Mouse (Mus musculus) liver, embryonic 11.5 days (tissue): ENCODE measurements around the gene Slc11a1. TPM values are rescaled to one million over a fixed set of nuclear protein-coding genes. Genes with fewer than 3 reads are reported as not detected.

Source experiments
- ATAC-seq: fragments of 200-750 bp; cut with Nextera tagmentation; replicated peaks from 2 replicates; pipeline ENCODE4 v1.8.0; 2017; ENCODE audit warnings: moderate number of reproducible peaks, mild to moderate bottlenecking, moderate TSS enrichment, moderate library complexity; ENCODE audit not compliant: low FRiP score
- DNase-seq: peaks from one replicate; pipeline ENCODE4 v3.0.0-alpha.2; 2017; ENCODE audit warnings: low spot score
- H3K27ac ChIP-seq: fragments of 300-500 bp; sonication (generic); 2 replicates; pipeline ENCODE4 v1.5.1; 2014; ENCODE audit warnings: mild to moderate bottlenecking, low read depth, low read length, control low read depth
- H3K27me3 ChIP-seq: fragments of 300-500 bp; sonication (generic); replicated peaks from 2 replicates; pipeline ENCODE4 v1.6.1; 2014; ENCODE audit warnings: low read length, mixed read lengths; ENCODE audit not compliant: control insufficient read depth, insufficient read depth
- H3K36me3 ChIP-seq: fragments of 300-500 bp; sonication (generic); 2 replicates; pipeline ENCODE4 v1.6.1; 2014; ENCODE audit warnings: mild to moderate bottlenecking, low read length, moderate library complexity, mixed read lengths; ENCODE audit not compliant: control insufficient read depth, insufficient read depth
- H3K4me1 ChIP-seq: fragments of 300-500 bp; sonication (generic); replicated peaks from 2 replicates; pipeline ENCODE4 v1.6.1; 2014; ENCODE audit warnings: low read length, mixed read lengths; ENCODE audit not compliant: control insufficient read depth, insufficient read depth
- H3K4me2 ChIP-seq: fragments of 300-500 bp; sonication (generic); 2 replicates; pipeline ENCODE4 v1.6.1; 2014; ENCODE audit warnings: mild to moderate bottlenecking, control low read depth, moderate library complexity
- H3K4me3 ChIP-seq: fragments of 300-500 bp; sonication (generic); 2 replicates; pipeline ENCODE4 v1.5.1; 2014; ENCODE audit warnings: low read depth, low read length, control low read depth
- H3K9ac ChIP-seq: fragments of 300-500 bp; sonication (generic); 2 replicates; pipeline ENCODE4 v1.6.1; 2014; ENCODE audit warnings: low read depth, low read length, control low read depth
- H3K9me3 ChIP-seq: fragments of 300-500 bp; sonication (generic); 2 replicates; pipeline ENCODE4 v1.6.1; 2016; ENCODE audit warnings: low read length, inconsistent platforms, mixed read lengths; ENCODE audit not compliant: control insufficient read depth
- WGBS: fragments of 180-500 bp; shearing (Covaris S2); extraction: QIAGEN DNeasy Blood & Tissue Kit; methylation state at CpG from one replicate; pipeline ENCODE4 v1.1.7; 2014; 5-methylcytosine and 5-hydroxymethylcytosine counted together
- microRNA counts: library from miRNA; unstranded; fragments of <30 nt; microRNA quantifications from one replicate; lab custom pipeline; 2015
- microRNA-seq: library from miRNA; unstranded; fragments of <30 nt; microRNA quantifications from one replicate; pipeline ENCODE4, GENCODE M21; 2017; ENCODE audit warnings: borderline number of aligned reads
- polyA plus RNA-seq: library from polyadenylated mRNA; unstranded; fragments of >200 nt; fragmentation: Nextera tagmentation; extraction: Ambion mirVana; gene quantifications from 2 replicates; pipeline ENCODE4 v1.2.1, GENCODE M21; 2014

Gene Slc11a1
- polyA plus RNA-seq, 1 experiment from 2014 or later, result 10.0 TPM

- Histone ChIP-seq H3K4me3 (no peak overlapping the region), H3K36me3 (no peaks in the 10 kb centered on the region), H3K27ac (no peak overlapping the region), H3K27me3 (no peaks in the 10 kb centered on the region), H3K9me3 (no peaks in the 10 kb centered on the region), H3K4me2 (no peak overlapping the region), H3K9ac (no peak overlapping the region), H3K4me1 (no peaks in the 10 kb centered on the region; the same call in 1 of the 2 replicates)
- ATAC-seq (no peak), DNase-seq (no peak)
- 67% methylated on average over 9 of the region's 9 CpGs for WGBS
Observed at GRCm38 (mm10) chr1:74419440-74419794, 44.4 kb downstream of the Slc11a1 start.

- Histone ChIP-seq H3K9ac (no peak overlapping the region), H3K4me2 (no peak overlapping the region), H3K36me3 (no peaks in the 10 kb centered on the region), H3K4me1 (no peaks in the 10 kb centered on the region), H3K9me3 (no peaks in the 10 kb centered on the region), H3K27ac (no peak overlapping the region), H3K4me3 (no peak overlapping the region), H3K27me3 (no peaks in the 10 kb centered on the region)
- DNase-seq (no peak), ATAC-seq (no peak)
- 48% methylated on average over 8 of the region's 8 CpGs for WGBS
Observed at GRCm38 (mm10) chr1:74423147-74423546, 48.2 kb downstream of the Slc11a1 start.

GRCm38 (mm10) chr1:74425845-74426244 is 50.9 kb downstream of the Slc11a1 start:
- H3K9ac ChIP-seq, result no peak overlapping the region
- ATAC-seq (no peak), DNase-seq (no peak)
- 0 out of 2 replicates have a peak, but pooled peaks cover 2% of the 10 kb centered on the region for H3K4me1 ChIP-seq
- no peak overlapping the region for H3K4me3 ChIP-seq
- no peak overlapping the region for H3K27ac ChIP-seq
- H3K27me3 ChIP-seq, result no peaks in the 10 kb centered on the region
- no peaks in the 10 kb centered on the region for H3K9me3 ChIP-seq
- H3K36me3 ChIP-seq, result no peaks in the 10 kb centered on the region
- no peak overlapping the region for H3K4me2 ChIP-seq
- WGBS, result 47% methylated on average over 7 of the region's 7 CpGs

- no peak overlapping the region for H3K9ac ChIP-seq
- peak; percentile 57 for ATAC-seq
- peaks cover 9% of the 10 kb centered on the region for H3K36me3 ChIP-seq
- no peak overlapping the region for H3K27ac ChIP-seq
- no peak overlapping the region for H3K4me2 ChIP-seq
- no peaks in the 10 kb centered on the region for H3K27me3 ChIP-seq
- no peak for DNase-seq
- no peak overlapping the region for H3K4me3 ChIP-seq
- H3K9me3 ChIP-seq, result no peaks in the 10 kb centered on the region
- 77% methylated on average over 6 of the region's 6 CpGs for WGBS
- peaks cover 8% of the 10 kb centered on the region for H3K4me1 ChIP-seq
Observed at GRCm38 (mm10) chr1:74433220-74433619, 58.2 kb downstream of the Slc11a1 start.

- Histone ChIP-seq H3K4me3 (no peak overlapping the region), H3K36me3 (peaks cover 18% of the 10 kb centered on the region), H3K9ac (no peak overlapping the region), H3K4me2 (no peak overlapping the region), H3K4me1 (peaks cover 8% of the 10 kb centered on the region), H3K9me3 (no peaks in the 10 kb centered on the region), H3K27me3 (no peaks in the 10 kb centered on the region), H3K27ac (peak overlapping the region; percentile 36; the same call in 1 of the 2 replicates)
- DNase-seq, result no peak
- WGBS, result 75% methylated on average over 5 of the region's 5 CpGs
- no peak for ATAC-seq
Observed at GRCm38 (mm10) chr1:74434596-74434995, 59.6 kb downstream of the Slc11a1 start.

GRCm38 (mm10) chr1:74435563-74435962 is 60.6 kb downstream of the Slc11a1 start:
- DNase-seq (no peak), ATAC-seq (peak; percentile 51)
- H3K27ac ChIP-seq, result no peak overlapping the region
- WGBS, result 54% methylated on average over 6 of the region's 6 CpGs
- H3K27me3 ChIP-seq, result no peaks in the 10 kb centered on the region
- no peak overlapping the region for H3K4me2 ChIP-seq
- no peak overlapping the region for H3K9ac ChIP-seq
- H3K4me1 ChIP-seq, result peaks cover 6% of the 10 kb centered on the region
- H3K36me3 ChIP-seq, result peaks cover 23% of the 10 kb centered on the region
- H3K4me3 ChIP-seq, result no peak overlapping the region
- H3K9me3 ChIP-seq, result no peaks in the 10 kb centered on the region

MicroRNAs within 50 kb of the gene (microRNA counts, 519-probe panel; counts per million panel counts)
- microRNA mmu-miR-26b (lab: Ali Mortazavi, UCI), result 5,063 counts per million, percentile 44 among the panel's probes with 10 or more counts

Small RNAs within 50 kb of the gene (microRNA-seq; reads per million reads assigned to microRNA genes)
- 27,067 reads per million, percentile 99 among the genes with 10 or more reads in this experiment for gene Mir26b

Other genes starting within 250 kb of the Slc11a1 start
- 0.17 and 0.34 TPM in 2 replicates for gene Rufy4, start 249.7 kb upstream of the Slc11a1 start, polyA plus RNA-seq
- 0.47 and 0.70 TPM in 2 replicates for gene Cxcr2, start 221.2 kb upstream of the Slc11a1 start, polyA plus RNA-seq
- gene Cxcr1, start 180.6 kb upstream of the Slc11a1 start, polyA plus RNA-seq, result not detected in 2 replicates
- 375 and 384 TPM in 2 replicates for gene Arpc2, start 139.1 kb upstream of the Slc11a1 start, polyA plus RNA-seq
- gene Gpbar1, start 96.6 kb upstream of the Slc11a1 start, polyA plus RNA-seq, result 2.8 and 3.2 TPM in 2 replicates
- gene Aamp, start 90.5 kb upstream of the Slc11a1 start, polyA plus RNA-seq, result 190 and 193 TPM in 2 replicates
- 79.7 and 84.3 TPM in 2 replicates for gene Pnkd, start 90.3 kb upstream of the Slc11a1 start, polyA plus RNA-seq
- gene Tmbim1, start 69.6 kb upstream of the Slc11a1 start, polyA plus RNA-seq, result 21.7 and 22.9 TPM in 2 replicates
- gene Catip, start 13.1 kb upstream of the Slc11a1 start, polyA plus RNA-seq, result 0.21 TPM in 1 of 2 replicates, not detected in the other
- 65.2 and 71.1 TPM in 2 replicates for gene Ctdsp1, start 16.3 kb downstream of the Slc11a1 start, polyA plus RNA-seq
- gene Vil1, start 34.2 kb downstream of the Slc11a1 start, polyA plus RNA-seq, result 0.88 and 0.94 TPM in 2 replicates
- gene Cnot9, start 130.9 kb downstream of the Slc11a1 start, polyA plus RNA-seq, result 88.5 and 90.8 TPM in 2 replicates
- gene Plcd4, start 167.7 kb downstream of the Slc11a1 start, polyA plus RNA-seq, result 0.10 TPM in 1 of 2 replicates, not detected in the other
- 28.8 and 32.3 TPM in 2 replicates for gene Usp37, start 169.1 kb downstream of the Slc11a1 start, polyA plus RNA-seq
- 6.5 and 8.1 TPM in 2 replicates for gene Zfp142, start 213.1 kb downstream of the Slc11a1 start, polyA plus RNA-seq
- 25.7 and 26.4 TPM in 2 replicates for gene Bcs1l, start 213.1 kb downstream of the Slc11a1 start, polyA plus RNA-seq
- gene Rnf25, start 226.2 kb downstream of the Slc11a1 start, polyA plus RNA-seq, result 6.0 and 8.1 TPM in 2 replicates
- 3.0 and 3.2 TPM in 2 replicates for gene Stk36, start 226.2 kb downstream of the Slc11a1 start, polyA plus RNA-seq